Mouse (Mus musculus) forelimb bud, embryonic 11.5 days (tissue): ENCODE results near the gene Araf.
A peak's percentile ranks its signal among the peaks of the same experiment; 100 is the strongest.
"Not testable (repeated sequence)": the region's sequence is repeated elsewhere in the genome, so short reads cannot be mapped to it uniquely, and the experiment has no call there.

Experiments used
- DNase-seq: peaks from one replicate; pipeline ENCODE4 v3.0.0-alpha.2; 2012; ENCODE audit warnings: low read depth, low spot score

The Araf gene

GRCm38 (mm10) chrX:20797681-20798080 lies at the start of gene Araf:
TSS of gene Araf (plus strand) at chrX:20797814.
- no peak for DNase-seq

- DNase-seq, result no peak
Observed at GRCm38 (mm10) chrX:20748829-20749228, 48.8 kb upstream of the Araf start.

DNA sequence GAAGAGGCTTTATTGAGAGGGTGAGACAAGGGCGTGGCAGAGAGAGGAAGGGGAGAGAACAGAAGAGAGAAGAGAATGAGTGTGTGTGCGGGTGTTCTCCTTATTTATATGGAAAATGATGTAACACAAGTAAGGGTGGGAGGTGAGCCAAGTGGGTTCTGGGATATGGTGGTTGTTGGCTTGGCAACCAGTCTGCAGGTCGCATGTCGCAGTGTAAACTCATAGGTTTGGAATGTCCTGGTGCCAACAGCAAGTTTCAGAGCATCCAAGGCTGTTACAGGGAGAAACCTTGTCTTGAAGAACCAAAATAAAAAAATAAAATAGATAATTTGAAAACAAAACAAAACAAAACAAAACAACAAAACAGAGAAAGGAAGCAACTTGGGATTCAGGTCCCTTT lies 36.4 kb upstream of the Araf start:
- no peak for DNase-seq

GRCm38 (mm10) chrX:20770697-20771381 lies 26.8 kb upstream of the Araf start:
- DNase-seq, result peak; percentile 73

DNA sequence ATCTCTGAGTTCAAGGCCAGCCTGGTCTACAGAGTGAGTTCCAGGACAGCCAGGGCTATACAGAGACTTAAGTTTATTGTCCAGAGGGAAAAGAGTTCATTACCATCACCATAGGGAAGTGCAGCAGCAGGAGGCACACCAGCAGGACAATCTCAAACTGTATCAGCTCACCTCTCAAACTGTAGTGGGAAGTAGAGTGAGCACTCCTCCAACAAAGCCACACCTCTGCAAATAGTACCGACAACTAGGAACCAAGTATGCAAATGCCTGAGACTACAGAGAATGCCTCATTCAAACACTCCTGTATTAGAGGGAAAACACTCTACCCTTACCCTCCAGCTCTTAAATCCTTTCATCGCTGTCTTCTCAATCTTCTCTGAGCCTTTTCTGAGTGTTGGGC lies 25.9 kb upstream of the Araf start:
- DNase-seq, result no peak

DNA sequence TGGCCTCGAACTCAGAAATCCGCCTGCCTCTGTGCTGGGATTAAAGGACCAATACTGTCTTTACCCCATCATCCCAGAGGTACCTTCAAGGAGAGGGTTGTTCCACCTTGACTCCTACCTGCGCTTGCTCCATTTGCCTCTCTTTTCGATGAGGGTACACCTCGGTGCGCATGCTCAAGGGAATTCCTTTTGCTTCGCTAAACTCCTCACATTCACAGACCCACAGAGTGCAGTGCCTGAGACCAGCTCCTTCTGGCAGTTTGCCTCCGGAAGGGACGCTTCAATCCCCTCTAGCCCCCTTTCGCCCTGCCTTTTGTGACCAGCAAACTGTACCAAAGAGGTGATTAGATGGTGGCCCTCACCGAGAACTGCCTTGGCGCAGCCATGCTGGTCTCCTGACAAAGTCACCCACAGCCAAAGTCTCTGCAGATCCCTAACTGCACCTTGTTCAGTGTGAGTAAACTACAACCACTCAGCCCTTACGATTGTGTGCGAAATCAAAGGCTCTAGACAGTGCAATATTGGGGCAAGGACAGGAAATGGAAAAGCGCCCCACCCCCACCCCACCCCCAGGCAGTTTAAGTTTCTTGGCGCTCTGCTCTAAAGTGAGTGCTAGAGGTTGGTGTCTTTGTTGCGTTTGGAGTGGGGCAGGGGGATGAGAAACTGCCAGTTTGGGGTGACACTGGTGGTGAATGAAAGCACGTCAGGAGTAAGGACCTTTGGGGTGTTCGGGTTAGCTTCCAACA lies 22.2 kb upstream of the Araf start:
- no peak for DNase-seq

DNA sequence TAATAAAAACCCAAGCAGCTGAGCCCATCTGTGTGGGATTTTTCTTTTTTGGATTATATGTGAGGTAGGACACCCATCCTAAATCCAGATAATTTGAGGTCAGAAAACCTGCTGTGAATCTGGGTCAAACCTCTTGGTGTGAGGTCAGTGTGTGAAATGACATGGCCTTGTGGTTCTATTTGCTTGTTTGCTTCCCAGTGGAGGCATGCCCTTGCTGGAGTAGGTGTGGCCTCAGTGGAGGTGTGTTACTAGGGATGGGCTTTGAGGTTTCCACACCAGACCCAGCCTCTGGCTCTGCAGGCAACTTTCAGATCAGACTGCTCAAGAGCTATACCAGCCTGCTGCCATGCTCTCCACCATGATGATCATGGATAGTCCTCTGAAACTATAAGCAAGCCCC lies 20.0 kb upstream of the Araf start:
- DNase-seq, result no peak

DNA sequence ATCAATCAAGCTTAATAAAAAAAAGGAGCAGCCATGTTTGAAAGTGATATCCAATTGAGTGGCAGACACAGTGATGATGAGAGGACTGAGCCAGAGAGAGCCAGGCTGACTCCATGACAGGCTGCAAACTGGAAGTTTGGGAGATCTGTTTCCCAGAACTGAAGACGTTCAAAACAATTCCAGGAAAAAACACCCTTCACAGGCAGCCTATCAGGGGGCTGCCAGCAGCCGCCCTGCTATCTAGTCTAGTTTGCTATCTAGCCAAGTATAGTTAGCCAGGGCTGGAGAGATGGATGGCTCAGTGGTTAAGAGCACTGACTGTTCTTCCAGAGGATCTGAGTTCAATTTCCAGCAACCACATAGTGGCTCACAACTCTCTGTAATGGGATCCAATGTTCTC lies 10.3 kb upstream of the Araf start:
- DNase-seq, result no peak

DNA sequence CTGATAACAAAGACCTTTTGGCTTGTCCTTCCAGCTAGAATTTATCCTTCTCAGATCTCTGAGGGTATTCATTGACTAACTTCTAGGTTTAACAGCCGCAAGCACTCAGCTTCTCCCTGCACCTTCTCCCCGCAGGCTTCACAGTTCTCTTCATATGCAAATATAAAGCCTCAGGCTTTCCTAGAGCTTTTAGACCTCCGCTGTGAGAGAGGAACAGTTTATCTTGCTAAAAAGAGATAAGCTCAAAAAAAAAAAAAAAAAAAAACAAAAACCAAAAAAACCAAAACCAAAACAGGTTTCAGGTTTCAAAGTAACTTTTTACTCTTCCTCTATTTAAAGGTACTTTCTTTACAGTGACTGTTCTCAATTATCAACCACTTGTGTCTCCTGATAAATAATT lies 5.2 kb upstream of the Araf start:
- no peak for DNase-seq

GRCm38 (mm10) chrX:20793230-20793629 lies 4.4 kb upstream of the Araf start:
- no peak for DNase-seq

DNA sequence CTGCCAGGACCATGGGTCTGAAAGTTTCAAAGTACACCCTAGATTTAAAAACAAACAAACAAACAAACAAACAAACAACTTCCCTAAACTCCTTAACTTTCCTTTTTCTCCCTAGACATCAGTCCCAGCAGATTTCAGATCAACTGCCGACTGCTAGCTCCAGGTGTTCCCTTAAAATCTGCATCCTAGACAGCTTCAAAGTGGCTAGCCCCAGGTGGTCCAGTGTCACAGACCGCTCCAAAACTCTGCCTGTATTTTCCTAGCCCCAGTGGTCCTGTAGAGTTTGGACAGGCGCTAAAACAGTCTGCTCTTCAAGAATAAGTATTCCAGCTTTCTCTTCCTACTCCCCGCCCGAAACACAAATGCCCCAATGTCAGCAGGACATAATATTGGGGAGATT lies 3.4 kb upstream of the Araf start:
- no peak for DNase-seq

- DNase-seq, result peak; percentile 87
Observed at GRCm38 (mm10) chrX:20798141-20798796, 655 bp downstream of the Araf start.

GRCm38 (mm10) chrX:20798797-20799147 lies 1.2 kb downstream of the Araf start:
- no peak for DNase-seq

- no peak for DNase-seq
Observed at GRCm38 (mm10) chrX:20801456-20801855, 3.8 kb downstream of the Araf start.

DNA sequence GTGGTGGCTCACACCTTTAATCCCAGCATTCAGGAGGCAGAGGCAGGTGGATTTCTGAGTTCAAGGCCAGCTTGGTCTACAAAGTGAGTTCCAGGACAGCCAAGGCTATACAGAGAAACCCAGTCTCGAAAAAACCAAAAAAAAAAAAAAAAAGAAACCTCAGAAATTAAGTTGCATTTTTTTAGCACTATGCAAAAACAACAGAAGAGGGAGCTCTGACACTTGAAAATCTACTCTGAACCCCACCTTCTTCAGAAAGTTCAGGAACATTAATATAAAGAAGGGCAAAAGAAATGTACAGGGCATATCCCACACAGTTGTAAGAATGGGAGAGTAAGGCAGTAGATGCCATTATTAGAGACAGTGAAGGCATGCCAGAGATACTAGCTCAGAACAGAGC lies 6.7 kb downstream of the Araf start:
- DNase-seq, result not testable (repeated sequence)

GRCm38 (mm10) chrX:20806295-20806694 lies 8.7 kb downstream of the Araf start:
- no peak for DNase-seq

DNA sequence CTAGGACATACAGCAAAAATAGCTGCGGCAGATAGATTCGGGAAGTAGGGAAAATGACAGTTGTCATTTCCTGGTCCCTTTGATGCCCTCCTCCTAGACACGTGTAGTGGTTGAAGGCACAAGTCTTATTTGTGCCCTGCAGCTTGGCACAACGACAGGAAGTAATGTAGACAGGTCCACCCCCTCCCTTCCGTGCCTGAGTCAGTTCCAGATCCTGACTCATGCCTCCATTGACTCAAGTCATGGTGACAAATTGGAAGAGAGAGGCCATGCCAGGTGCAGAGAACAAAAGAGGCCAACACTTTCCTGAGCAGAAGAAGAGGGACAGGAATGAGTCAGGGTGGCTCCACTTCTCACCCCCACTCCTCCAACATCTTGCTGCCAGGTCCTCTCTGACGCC lies 19.4 kb downstream of the Araf start:
- no peak for DNase-seq

- peak; percentile 74 for DNase-seq
Observed at GRCm38 (mm10) chrX:20819204-20819628, 21.6 kb downstream of the Araf start.

DNA sequence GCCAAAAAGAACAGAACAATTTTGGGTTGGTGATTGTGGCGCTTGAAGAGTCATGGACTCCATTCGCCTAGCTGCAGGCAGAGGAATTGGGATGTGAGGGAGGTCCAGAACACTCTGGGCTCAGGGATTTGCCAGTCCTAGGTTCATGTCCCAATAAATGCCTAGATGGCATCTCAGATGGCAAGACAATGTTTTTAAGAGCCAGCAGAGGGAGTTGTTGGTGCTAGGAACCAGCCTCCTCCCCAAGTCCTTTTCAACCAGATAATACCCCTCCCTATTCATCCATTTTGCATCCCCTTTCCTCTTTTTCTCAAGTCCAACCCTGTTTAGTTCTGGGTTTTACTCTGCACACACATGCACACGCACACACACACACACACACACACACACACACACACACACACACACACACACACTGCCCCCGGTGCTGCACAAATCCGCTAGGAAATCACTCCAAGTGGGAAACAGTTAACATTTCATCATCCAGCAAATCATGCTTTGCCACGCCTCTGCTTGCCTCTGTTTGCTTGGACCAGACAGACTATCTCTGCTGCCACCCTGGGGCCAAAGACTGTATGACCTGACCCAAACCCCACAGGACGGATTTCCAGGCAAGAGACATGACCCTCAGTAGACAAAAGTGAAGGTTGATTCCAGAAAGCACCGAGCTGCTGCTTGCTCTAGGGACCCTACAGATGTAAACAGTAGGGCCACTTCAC lies 22.3 kb downstream of the Araf start:
- peak; percentile 32 for DNase-seq

DNA sequence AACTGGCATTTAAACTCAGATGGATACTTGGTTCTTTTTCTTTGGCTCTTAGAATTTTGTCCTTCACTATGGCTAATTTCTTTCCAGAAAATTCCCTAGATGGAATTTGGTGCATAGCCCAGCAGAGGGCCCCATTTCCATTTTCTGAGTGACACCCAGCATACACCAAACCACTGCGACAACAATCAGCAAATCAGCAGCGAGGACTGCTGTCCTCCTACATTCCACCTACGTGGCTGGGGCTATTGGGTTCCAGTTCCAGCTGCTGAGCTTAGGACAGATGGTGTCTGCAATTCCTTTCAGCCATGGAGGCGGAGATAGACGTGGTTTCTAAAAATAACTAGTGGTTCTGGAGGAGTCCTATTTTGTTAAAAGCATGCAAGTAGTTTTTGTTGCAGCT lies 31.3 kb downstream of the Araf start:
- peak; percentile 35 for DNase-seq

DNA sequence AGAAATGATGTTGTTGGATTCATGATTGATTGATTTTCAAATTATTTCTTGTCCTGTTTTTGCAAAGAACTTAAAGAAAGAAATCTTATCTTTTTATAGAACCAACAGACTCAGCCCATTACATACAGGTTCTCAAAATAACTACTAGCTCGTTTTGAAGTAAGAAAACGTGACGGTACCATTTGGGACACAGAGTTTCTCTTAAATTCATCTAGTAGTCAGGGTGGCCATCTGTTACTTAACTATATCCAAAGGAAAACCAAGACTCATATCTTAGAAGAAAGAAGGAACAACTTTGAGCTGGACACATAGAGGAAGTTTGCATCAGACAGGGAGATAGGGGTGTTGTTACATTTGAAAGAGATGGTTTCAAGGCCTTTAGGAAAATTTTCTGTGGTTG lies 49.6 kb downstream of the Araf start:
- no peak for DNase-seq

GRCm38 (mm10) chrX:20847816-20848215 lies 50.2 kb downstream of the Araf start:
- peak; percentile 3 for DNase-seq
